Mouse (Mus musculus): Measurements from ENCODE around the gene Pik3ip1. TPM values are rescaled to one million over a fixed set of nuclear protein-coding genes. Genes with fewer than 3 reads are reported as not detected.

The Pik3ip1 gene
- polyA plus RNA-seq, 1 experiment: 43.6 TPM

DNA sequence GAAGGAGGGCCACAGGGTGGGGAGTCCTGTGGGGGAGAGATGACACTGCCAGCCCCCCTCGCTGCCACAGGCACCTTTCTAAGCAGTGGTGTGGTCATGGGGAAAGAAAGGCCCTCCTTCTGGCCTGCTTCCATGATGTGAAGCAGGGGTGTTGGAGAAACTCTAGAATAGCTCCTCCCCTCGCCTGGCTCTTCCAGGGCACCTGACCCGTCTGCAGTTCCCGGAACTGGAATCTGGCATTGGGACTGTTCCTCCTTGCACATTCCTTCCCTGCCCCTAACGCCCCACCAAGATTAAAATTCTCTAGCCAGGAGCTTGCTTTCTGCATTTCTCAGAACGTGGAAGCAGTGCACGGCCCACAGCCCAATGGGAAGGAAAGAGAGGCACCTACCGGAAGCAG, 62.3 kb downstream of the Pik3ip1 start:
- H3K36me3 ChIP-seq (ENCODE audit: control insufficient read depth, insufficient read depth, low read length): peaks cover 6% of the 10 kb centered on the region; the same call in 1 of the 2 replicates
- H3K27me3 ChIP-seq (ENCODE audit: control insufficient read depth, insufficient read depth, low read length): no peaks in the 10 kb centered on the region
- H3K4me3 ChIP-seq (ENCODE audit: extremely low read depth, insufficient read depth, insufficient read length): no peak overlapping the region
- H3K4me1 ChIP-seq (ENCODE audit: control insufficient read depth, insufficient read depth, insufficient read length): no peaks in the 10 kb centered on the region
- 92% methylated on average over 8 of the region's 8 CpGs for WGBS
- no peak for DNase-seq (ENCODE audit: low read depth in 1 of 2, low spot score in 2 of 2)
- H3K27ac ChIP-seq (ENCODE audit: insufficient read depth, low read length): no peak overlapping the region
- no peak for TF ChIP-seq POLR2A (IDR thresholded peaks at IDR 0.05; ENCODE audit: low read depth, low read length)
- TF ChIP-seq CTCF (IDR thresholded peaks at IDR 0.05; ENCODE audit: extremely low read depth, insufficient read depth, insufficient read length, insufficient replicate concordance): no peak

Other genes starting within 250 kb of the Pik3ip1 start
- 44.0 and 46.4 TPM in 2 replicates for gene Sfi1, start 136.9 kb upstream of the Pik3ip1 start, polyA plus RNA-seq (2012; rRNA removed)
- 34.3 and 42.6 TPM in 2 replicates for gene Eif4enif1, start 128.0 kb upstream of the Pik3ip1 start, polyA plus RNA-seq (2012; rRNA removed)
- gene Drg1, start 64.0 kb upstream of the Pik3ip1 start, polyA plus RNA-seq (2012; rRNA removed): 11.1 TPM in 2 replicates
- 44.9 and 49.9 TPM in 2 replicates for gene Patz1, start 41.5 kb upstream of the Pik3ip1 start, polyA plus RNA-seq (2012; rRNA removed)
- 58.8 and 66.6 TPM in 2 replicates for gene Limk2, start 78.8 kb downstream of the Pik3ip1 start, polyA plus RNA-seq (2012; rRNA removed)
- 12.8 and 13.1 TPM in 2 replicates for gene Rnf185, start 122.0 kb downstream of the Pik3ip1 start, polyA plus RNA-seq (2012; rRNA removed)
- 0.15 and 0.30 TPM in 2 replicates for gene Pla2g3, start 157.9 kb downstream of the Pik3ip1 start, polyA plus RNA-seq (2012; rRNA removed)
- 1.1 and 1.9 TPM in 2 replicates for gene Inpp5j, start 174.4 kb downstream of the Pik3ip1 start, polyA plus RNA-seq (2012; rRNA removed)
- 36.7 and 50.7 TPM in 2 replicates for gene Selenom, start 184.3 kb downstream of the Pik3ip1 start, polyA plus RNA-seq (2012; rRNA removed)
- 13.0 and 14.6 TPM in 2 replicates for gene Smtn, start 210.2 kb downstream of the Pik3ip1 start, polyA plus RNA-seq (2012; rRNA removed)

Measured in spleen, adult 2 months (tissue).